Mouse (Mus musculus) spleen, postnatal 10 days (tissue): ENCODE measurements around the gene Mapk12.

Source experiments
- DNase-seq, 2 experiments: peaks; one replicate each; pipeline ENCODE4 v3.0.0; 2021 to 2022; ENCODE audit warnings: low spot score in 2 of 2

Mapk12 gene

DNA sequence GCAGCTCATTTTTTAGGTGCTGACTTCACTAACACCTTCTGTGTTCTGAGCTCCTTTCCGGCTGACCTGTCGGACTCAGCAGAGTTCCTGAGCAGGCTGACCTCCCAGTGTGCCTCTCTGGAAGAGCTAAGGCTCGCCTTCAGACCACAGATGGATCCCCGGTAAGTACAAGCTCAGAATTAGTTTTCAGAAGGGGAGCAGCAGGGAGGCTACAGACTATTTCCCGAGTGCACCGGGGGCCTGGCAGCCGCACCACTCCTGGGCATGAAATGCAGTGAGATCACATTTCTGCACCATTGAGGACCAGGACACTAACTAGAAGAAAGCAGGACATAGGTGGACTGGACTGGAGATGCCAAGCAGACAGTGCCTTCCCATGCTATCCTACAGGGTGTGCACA is 41.9 kb downstream of the Mapk12 start:
- DNase-seq, result no peak

GRCm38 (mm10) chr15:89097450-89097849 is 43.1 kb downstream of the Mapk12 start:
- DNase-seq, result no peak

GRCm38 (mm10) chr15:89092181-89092580 is 48.3 kb downstream of the Mapk12 start:
- DNase-seq, result no peak

- no peak for DNase-seq
These were observed 49.8 kb downstream of the Mapk12 start for GRCm38 (mm10) chr15:89090662-89091061.

GRCm38 (mm10) chr15:89089248-89090051 is 51.1 kb downstream of the Mapk12 start:
- DNase-seq, result peak; percentile 46 to 47

- DNase-seq, result peak; percentile 80 to 87
These were observed 51.8 kb downstream of the Mapk12 start, which contains the start of gene Selenoo for GRCm38 (mm10) chr15:89088607-89089247. Gene Selenoo, plus strand, starts transcription at chr15:89089084.

DNA sequence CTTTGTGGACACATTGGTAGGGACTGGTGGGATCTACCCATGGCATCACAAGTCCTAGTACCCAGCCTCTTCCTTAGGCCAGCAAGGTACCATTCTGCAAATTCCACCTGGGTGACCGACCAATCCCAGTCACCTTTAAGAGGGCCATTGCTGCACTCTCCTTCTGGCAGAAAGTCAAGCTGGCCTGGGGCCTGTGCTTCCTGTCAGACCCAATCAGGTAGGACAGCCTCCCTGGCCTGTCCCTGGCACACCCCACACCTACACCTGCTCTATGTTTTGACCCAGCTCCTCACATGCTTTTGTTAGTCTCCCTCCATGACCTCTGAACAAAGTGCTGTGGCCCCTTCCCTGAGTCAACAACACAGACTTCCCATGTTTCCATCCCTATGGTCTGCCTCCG is 55.7 kb downstream of the Mapk12 start:
- DNase-seq, result no peak

- no peak for DNase-seq
These were observed 56.6 kb downstream of the Mapk12 start for GRCm38 (mm10) chr15:89083906-89084305.
